Mouse (Mus musculus): ENCODE data around the gene Cdt1. TPM values are rescaled to one million over a fixed set of nuclear protein-coding genes. Genes with fewer than 3 reads are reported as not detected.

Gene Cdt1
- polyA plus RNA-seq, 1 experiment from 2014 or later, result 41.1 TPM

GRCm38 (mm10) chr8:122547815-122548214 is 20.0 kb upstream of the Cdt1 start:
- Histone ChIP-seq H3K9ac (ENCODE audit: low read length) (peak overlapping the region; percentile 61; the same call in 1 of the 2 replicates), H3K27me3 (ENCODE audit: control insufficient read depth, insufficient read depth, low read depth, low read length) (no peaks in the 10 kb centered on the region), H3K4me3 (ENCODE audit: low read length) (peak overlapping the region; percentile 12), H3K27ac (ENCODE audit: low read length) (peak overlapping the region; percentile 82), H3K36me3 (ENCODE audit: control insufficient read depth, insufficient read depth, low read length) (no peaks in the 10 kb centered on the region; the same call in 1 of the 2 replicates), H3K4me2 (ENCODE audit: low read depth, low read length) (peak overlapping the region; percentile 36), H3K4me1 (replicated peaks; ENCODE audit: control insufficient read depth, insufficient read depth, low read length) (peaks cover 41% of the 10 kb centered on the region), H3K9me3 (ENCODE audit: control insufficient read depth, low read length) (no peaks in the 10 kb centered on the region)
- no peak for ATAC-seq (ENCODE audit: low read depth)
- 30% methylated on average over 5 of the region's 5 CpGs for WGBS

DNA sequence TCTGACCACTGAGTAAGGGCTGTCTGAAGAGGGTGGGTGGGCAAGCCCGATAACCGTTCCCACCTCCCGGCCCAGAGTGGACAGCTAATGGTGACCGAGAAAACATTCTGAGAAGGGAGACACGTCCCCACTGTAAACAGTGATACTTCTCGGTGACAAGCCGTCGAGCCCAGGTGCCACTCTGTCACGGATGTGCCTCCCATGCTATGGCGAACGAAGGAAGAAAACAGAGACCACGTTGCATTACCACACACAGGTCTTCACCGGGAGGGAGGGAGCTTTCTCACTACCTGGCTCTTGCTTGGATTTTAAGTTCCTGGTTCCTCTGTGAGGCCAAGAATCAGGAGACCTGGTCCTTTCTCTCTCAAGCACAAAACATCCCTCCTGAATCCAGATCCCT is 19.5 kb upstream of the Cdt1 start:
- Histone ChIP-seq H3K9ac (ENCODE audit: low read length) (no peak overlapping the region), H3K4me3 (ENCODE audit: low read length) (peak overlapping the region; percentile 0; the same call in 1 of the 2 replicates), H3K36me3 (ENCODE audit: control insufficient read depth, insufficient read depth, low read length) (no peaks in the 10 kb centered on the region; the same call in 1 of the 2 replicates), H3K4me2 (ENCODE audit: low read depth, low read length) (peak overlapping the region; percentile 36; the same call in 1 of the 2 replicates), H3K4me1 (replicated peaks; ENCODE audit: control insufficient read depth, insufficient read depth, low read length) (peaks cover 41% of the 10 kb centered on the region), H3K27ac (ENCODE audit: low read length) (no peak overlapping the region), H3K27me3 (ENCODE audit: control insufficient read depth, insufficient read depth, low read depth, low read length) (no peaks in the 10 kb centered on the region), H3K9me3 (ENCODE audit: control insufficient read depth, low read length) (no peaks in the 10 kb centered on the region)
- WGBS, result 52% methylated on average over 13 of the region's 13 CpGs
- ATAC-seq (ENCODE audit: low read depth), result no peak

DNA sequence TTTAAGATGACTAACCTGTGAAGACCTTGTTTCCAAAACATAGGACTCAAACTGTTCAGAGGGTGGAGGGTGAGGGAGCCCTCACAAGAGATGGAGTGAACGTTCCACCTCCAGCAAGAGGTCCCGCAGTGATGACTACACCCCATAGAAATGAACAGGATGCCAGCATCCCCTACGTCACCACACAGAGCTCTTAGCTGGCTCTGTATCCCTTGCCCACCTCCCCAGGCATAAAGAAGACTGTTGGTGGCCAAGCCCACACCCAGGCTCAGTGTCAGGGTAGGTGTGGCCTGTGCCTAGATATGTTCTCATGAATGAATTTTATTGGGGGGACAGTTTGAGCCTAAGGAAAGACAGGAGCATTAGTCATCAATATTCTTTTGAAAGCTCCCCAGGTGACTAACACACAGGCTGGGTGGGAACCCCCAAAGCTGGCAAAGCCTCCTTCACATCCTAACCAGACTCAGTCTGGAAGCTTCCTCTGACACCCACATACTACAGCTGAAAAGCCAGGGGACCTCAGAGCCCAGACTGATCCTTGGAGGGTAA is 18.9 kb upstream of the Cdt1 start:
- no peak for ATAC-seq (ENCODE audit: low read depth)
- H3K4me3 ChIP-seq (ENCODE audit: low read length), result peak overlapping the region; percentile 81
- 66% methylated on average over 3 of the region's 3 CpGs for WGBS
- H3K27ac ChIP-seq (ENCODE audit: low read length), result no peak overlapping the region; the same call in 1 of the 2 replicates
- peaks cover 41% of the 10 kb centered on the region for H3K4me1 ChIP-seq (replicated peaks; ENCODE audit: control insufficient read depth, insufficient read depth, low read length)
- H3K4me2 ChIP-seq (ENCODE audit: low read depth, low read length), result peak overlapping the region; percentile 81
- peak overlapping the region; percentile 97; the same call in 1 of the 2 replicates for H3K9ac ChIP-seq (ENCODE audit: low read length)
- no peaks in the 10 kb centered on the region; the same call in 1 of the 2 replicates for H3K36me3 ChIP-seq (ENCODE audit: control insufficient read depth, insufficient read depth, low read length)
- no peaks in the 10 kb centered on the region for H3K9me3 ChIP-seq (ENCODE audit: control insufficient read depth, low read length)
- no peaks in the 10 kb centered on the region for H3K27me3 ChIP-seq (ENCODE audit: control insufficient read depth, insufficient read depth, low read depth, low read length)

DNA sequence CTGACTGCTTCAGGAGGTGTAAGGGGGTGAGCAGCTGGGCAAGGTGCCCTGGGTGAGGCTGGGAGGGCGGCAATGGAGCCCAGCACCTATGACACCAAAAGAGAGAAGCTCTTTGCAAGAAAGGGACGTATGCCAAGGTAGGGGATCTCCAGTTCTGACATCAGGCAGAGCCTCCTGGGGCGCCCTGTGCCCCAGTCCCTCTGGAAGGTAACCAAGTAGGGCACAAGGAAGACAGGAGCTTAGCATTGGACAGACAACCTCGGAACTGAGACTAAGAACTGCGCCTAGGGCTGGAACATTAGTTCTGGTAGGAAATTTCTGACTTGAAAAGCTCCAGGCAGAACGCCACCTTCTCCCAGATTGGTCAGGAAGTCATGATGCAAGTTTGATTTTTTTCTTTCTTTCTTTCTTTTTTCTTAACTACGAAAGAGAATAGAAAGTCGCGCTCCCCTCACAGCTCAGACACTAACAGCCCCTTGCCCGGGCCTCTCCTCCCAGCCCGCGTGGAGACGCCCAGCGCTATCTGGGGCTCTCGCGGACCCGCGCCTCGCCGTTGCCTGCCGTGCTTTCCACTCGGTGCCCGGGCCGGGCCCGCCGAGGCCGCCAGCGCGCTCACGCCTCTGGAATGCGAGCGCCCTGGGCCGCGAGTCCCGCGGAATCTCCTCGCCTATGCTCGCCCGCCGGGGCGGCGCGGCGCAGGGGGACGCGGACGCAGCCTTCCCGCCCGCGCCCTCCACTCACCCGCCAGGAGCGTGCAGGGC is 17.4 kb upstream of the Cdt1 start:
- Histone ChIP-seq H3K4me2 (ENCODE audit: low read depth, low read length) (peak overlapping the region; percentile 81), H3K36me3 (ENCODE audit: control insufficient read depth, insufficient read depth, low read length) (no peaks in the 10 kb centered on the region), H3K9ac (ENCODE audit: low read length) (peak overlapping the region; percentile 97), H3K4me3 (ENCODE audit: low read length) (peak overlapping the region; percentile 81), H3K27ac (ENCODE audit: low read length) (peak overlapping the region; percentile 89), H3K27me3 (ENCODE audit: control insufficient read depth, insufficient read depth, low read depth, low read length) (no peaks in the 10 kb centered on the region), H3K9me3 (ENCODE audit: control insufficient read depth, low read length) (no peaks in the 10 kb centered on the region), H3K4me1 (replicated peaks; ENCODE audit: control insufficient read depth, insufficient read depth, low read length) (peaks cover 46% of the 10 kb centered on the region)
- WGBS, result 2% methylated on average over 52 of the region's 52 CpGs
- ATAC-seq (ENCODE audit: low read depth), result peak; percentile 62

DNA sequence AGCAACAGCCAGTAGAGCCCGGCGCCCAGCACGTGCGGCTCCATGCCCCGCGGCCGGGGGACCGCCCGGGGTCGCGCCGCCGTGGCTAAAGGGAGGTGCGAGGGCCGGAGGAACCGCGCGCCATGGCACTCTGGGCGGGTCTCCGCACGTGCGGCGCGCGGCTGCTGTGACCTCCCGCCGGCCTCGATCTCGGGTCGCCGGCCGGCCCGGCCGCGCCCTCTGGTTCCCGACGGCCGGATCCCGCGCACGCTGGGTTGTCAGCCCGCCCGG is 16.9 kb upstream of the Cdt1 start:
- peak overlapping the region; percentile 97 for H3K9ac ChIP-seq (ENCODE audit: low read length)
- H3K9me3 ChIP-seq (ENCODE audit: control insufficient read depth, low read length), result no peaks in the 10 kb centered on the region
- H3K36me3 ChIP-seq (ENCODE audit: control insufficient read depth, insufficient read depth, low read length), result no peaks in the 10 kb centered on the region
- peaks cover 42% of the 10 kb centered on the region for H3K4me1 ChIP-seq (replicated peaks; ENCODE audit: control insufficient read depth, insufficient read depth, low read length)
- H3K4me2 ChIP-seq (ENCODE audit: low read depth, low read length), result peak overlapping the region; percentile 81
- peak overlapping the region; percentile 81 for H3K4me3 ChIP-seq (ENCODE audit: low read length)
- H3K27ac ChIP-seq (ENCODE audit: low read length), result peak overlapping the region; percentile 89
- peak; percentile 53 for ATAC-seq (ENCODE audit: low read depth)
- 0% methylated on average over 29 of the region's 43 CpGs for WGBS
- no peaks in the 10 kb centered on the region for H3K27me3 ChIP-seq (ENCODE audit: control insufficient read depth, insufficient read depth, low read depth, low read length)

- H3K9ac ChIP-seq (ENCODE audit: low read length), result peak within 1 kb of the TSS; percentile 97
- H3K4me3 ChIP-seq (ENCODE audit: low read length), result peak within 1 kb of the TSS; percentile 81
- peaks cover 40% of the 10 kb centered on the region for H3K4me1 ChIP-seq (replicated peaks; ENCODE audit: control insufficient read depth, insufficient read depth, low read length)
- peak within 1 kb of the TSS; percentile 89 for H3K27ac ChIP-seq (ENCODE audit: low read length)
- ATAC-seq (ENCODE audit: low read depth), result peak; percentile 92
- no peaks in the 10 kb centered on the region for H3K36me3 ChIP-seq (ENCODE audit: control insufficient read depth, insufficient read depth, low read length)
- WGBS, result 9% methylated on average over 51 of the region's 56 CpGs
- no peaks in the 10 kb centered on the region for H3K9me3 ChIP-seq (ENCODE audit: control insufficient read depth, low read length)
- no peaks in the 10 kb centered on the region for H3K27me3 ChIP-seq (ENCODE audit: control insufficient read depth, insufficient read depth, low read depth, low read length)
- H3K4me2 ChIP-seq (ENCODE audit: low read depth, low read length), result peak within 1 kb of the TSS; percentile 81
Measured at GRCm38 (mm10) chr8:122551265-122552051, 16.4 kb upstream of the Cdt1 start, which contains the start of gene Piezo1. Gene Piezo1 (minus strand): TSS chr8:122551329.

- H3K4me3 ChIP-seq (ENCODE audit: low read length), result no peak overlapping the region
- 59% methylated on average over 6 of the region's 6 CpGs for WGBS
- no peak overlapping the region for H3K4me2 ChIP-seq (ENCODE audit: low read depth, low read length)
- ATAC-seq (ENCODE audit: low read depth), result no peak
- no peak overlapping the region for H3K27ac ChIP-seq (ENCODE audit: low read length)
- no peaks in the 10 kb centered on the region for H3K27me3 ChIP-seq (ENCODE audit: control insufficient read depth, insufficient read depth, low read depth, low read length)
- H3K4me1 ChIP-seq (replicated peaks; ENCODE audit: control insufficient read depth, insufficient read depth, low read length), result peaks cover 31% of the 10 kb centered on the region
- no peaks in the 10 kb centered on the region for H3K36me3 ChIP-seq (ENCODE audit: control insufficient read depth, insufficient read depth, low read length)
- 0 out of 2 replicates have a peak overlapping the region, but pooled peaks have one; percentile 2 for H3K9ac ChIP-seq (ENCODE audit: low read length)
- H3K9me3 ChIP-seq (ENCODE audit: control insufficient read depth, low read length), result no peaks in the 10 kb centered on the region
Measured at GRCm38 (mm10) chr8:122554786-122555185, 13.0 kb upstream of the Cdt1 start.

GRCm38 (mm10) chr8:122556030-122557009 is 11.5 kb upstream of the Cdt1 start:
- Histone ChIP-seq H3K4me1 (replicated peaks; ENCODE audit: control insufficient read depth, insufficient read depth, low read length) (peaks cover 27% of the 10 kb centered on the region), H3K4me2 (ENCODE audit: low read depth, low read length) (peak overlapping the region; percentile 39), H3K27me3 (ENCODE audit: control insufficient read depth, insufficient read depth, low read depth, low read length) (no peaks in the 10 kb centered on the region), H3K4me3 (ENCODE audit: low read length) (peak overlapping the region; percentile 29), H3K27ac (ENCODE audit: low read length) (peak overlapping the region; percentile 91), H3K9me3 (ENCODE audit: control insufficient read depth, low read length) (no peaks in the 10 kb centered on the region), H3K36me3 (ENCODE audit: control insufficient read depth, insufficient read depth, low read length) (no peaks in the 10 kb centered on the region), H3K9ac (ENCODE audit: low read length) (peak overlapping the region; percentile 65)
- WGBS, result 45% methylated on average over 12 of the region's 12 CpGs
- ATAC-seq (ENCODE audit: low read depth), result peak; percentile 84

Measured in lung, embryonic 16.5 days (tissue).